Mouse (Mus musculus) lung, embryonic 16.5 days (tissue): ENCODE data around the gene Tcp10a. TPM values are rescaled to one million over a fixed set of nuclear protein-coding genes. Genes with fewer than 3 reads are reported as not detected.
"Not testable (repeated sequence)": the region's sequence is repeated elsewhere in the genome, so short reads cannot be mapped to it uniquely, and the experiment has no call there.

Source experiments
- ATAC-seq: fragments of 200-750 bp; cut with Nextera tagmentation; 2 replicates; pipeline ENCODE4 v1.8.0; 2017; ENCODE audit warnings: low read depth, mild to moderate bottlenecking, moderate library complexity
- H3K27ac ChIP-seq: fragments of 300-500 bp; sonication (generic); 2 replicates; pipeline ENCODE4 v1.5.1; 2014; ENCODE audit warnings: mild to moderate bottlenecking, control low read depth, low read length
- H3K27me3 ChIP-seq: fragments of 300-500 bp; sonication (generic); 2 replicates; pipeline ENCODE4 v1.6.1; 2014; ENCODE audit warnings: low read depth, low read length, mixed read lengths; ENCODE audit not compliant: control insufficient read depth, insufficient read depth
- H3K36me3 ChIP-seq: fragments of 300-500 bp; sonication (generic); 2 replicates; pipeline ENCODE4 v1.6.1; 2014; ENCODE audit warnings: low read length; ENCODE audit not compliant: control insufficient read depth, insufficient read depth
- H3K4me1 ChIP-seq: fragments of 300-500 bp; sonication (generic); replicated peaks from 2 replicates; pipeline ENCODE4 v1.6.1; 2014; ENCODE audit warnings: low read length, mixed read lengths; ENCODE audit not compliant: control insufficient read depth, insufficient read depth
- H3K4me2 ChIP-seq: fragments of 300-500 bp; sonication (generic); 2 replicates; pipeline ENCODE4 v1.6.1; 2014; ENCODE audit warnings: low read depth, low read length, control low read depth
- H3K4me3 ChIP-seq: fragments of 300-500 bp; sonication (generic); 2 replicates; pipeline ENCODE4 v1.5.1; 2014; ENCODE audit warnings: mild to moderate bottlenecking, low read length, control low read depth
- H3K9ac ChIP-seq: fragments of 300-500 bp; sonication (generic); 2 replicates; pipeline ENCODE4 v1.6.1; 2014; ENCODE audit warnings: low read length, control low read depth
- H3K9me3 ChIP-seq: fragments of 300-500 bp; sonication (generic); 2 replicates; pipeline ENCODE4 v1.6.1; 2016; ENCODE audit warnings: low read length; ENCODE audit not compliant: control insufficient read depth
- WGBS: fragments of 180-500 bp; shearing (Covaris S2); extraction: QIAGEN DNeasy Blood & Tissue Kit; methylation state at CpG from one replicate; pipeline ENCODE4 v1.1.7; 2014; 5-methylcytosine and 5-hydroxymethylcytosine counted together
- polyA plus RNA-seq: library from polyadenylated mRNA; unstranded; fragments of >200 nt; fragmentation: Nextera tagmentation; extraction: Ambion mirVana; gene quantifications from 2 replicates; pipeline ENCODE4 v1.2.1, GENCODE M21; 2015

Tcp10a gene
- polyA plus RNA-seq, 1 experiment from 2014 or later, result not detected

DNA sequence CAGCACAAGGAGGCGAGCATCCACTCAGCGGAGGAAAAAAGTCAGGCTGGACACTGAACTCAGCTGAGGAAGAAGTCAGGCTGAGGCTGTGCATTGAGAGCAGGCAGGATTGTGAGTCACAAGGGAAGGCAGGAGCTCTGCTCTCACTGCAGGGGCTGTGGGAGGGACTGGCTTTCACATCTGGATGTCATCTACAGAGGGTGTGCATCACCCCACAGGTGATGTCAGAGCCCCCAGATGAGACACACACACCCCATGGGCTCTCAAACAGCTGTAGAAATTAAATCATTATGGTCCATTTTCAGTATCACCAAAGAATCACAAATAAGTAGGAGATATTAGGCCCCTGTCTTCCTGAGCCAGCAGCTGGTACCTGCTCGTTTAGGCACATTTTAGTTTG lies 60.9 kb downstream of the Tcp10a start, which contains the start of gene Unc93a2:
TSS of gene Unc93a2 (minus strand) at position 101 of the 400 bp plus-strand sequence.
- H3K27ac ChIP-seq, H3K4me3 ChIP-seq, ATAC-seq, H3K36me3 ChIP-seq, H3K27me3 ChIP-seq, H3K9me3 ChIP-seq, H3K4me2 ChIP-seq, H3K4me1 ChIP-seq, H3K9ac ChIP-seq: not testable (repeated sequence)
- WGBS, result 77% methylated on average over 3 of the region's 3 CpGs

GRCm38 (mm10) chr17:7386016-7386415 lies 61.6 kb downstream of the Tcp10a start:
- not testable (repeated sequence) for H3K27me3 ChIP-seq, H3K4me2 ChIP-seq, H3K27ac ChIP-seq, H3K9me3 ChIP-seq, H3K36me3 ChIP-seq, H3K4me3 ChIP-seq, H3K4me1 ChIP-seq, H3K9ac ChIP-seq, ATAC-seq
- WGBS, result 71% methylated on average over 8 of the region's 8 CpGs

DNA sequence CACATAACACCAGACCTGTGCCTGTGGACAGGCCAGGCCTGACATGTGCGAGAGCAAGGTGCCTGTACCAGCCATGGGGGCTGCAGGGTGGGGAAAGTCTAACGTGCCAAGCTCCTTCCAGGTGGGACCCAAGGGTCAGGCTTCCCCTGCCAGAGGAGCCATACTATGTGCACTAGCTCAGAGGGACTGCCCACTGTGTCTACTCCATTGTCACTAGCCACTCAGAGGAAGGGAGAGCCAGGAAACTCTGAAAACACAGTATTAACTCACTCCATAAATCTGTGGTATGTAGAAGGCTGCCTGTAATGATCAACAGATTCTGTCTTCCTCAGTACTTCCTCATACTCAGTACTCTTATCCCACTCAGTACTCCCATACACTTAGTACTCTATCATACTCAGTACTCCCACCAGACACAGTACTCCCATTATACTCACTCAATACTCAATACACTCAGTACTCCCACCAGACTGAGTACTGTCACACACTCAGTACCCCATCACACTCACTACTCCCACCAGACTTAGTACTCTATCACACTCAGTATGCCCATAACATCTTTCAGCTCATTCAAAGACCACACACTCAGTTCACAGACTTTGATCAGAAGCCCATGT lies 64.0 kb downstream of the Tcp10a start:
- not testable (repeated sequence) for ATAC-seq, H3K4me2 ChIP-seq, H3K36me3 ChIP-seq, H3K27me3 ChIP-seq, H3K27ac ChIP-seq, H3K4me1 ChIP-seq, H3K9me3 ChIP-seq, H3K9ac ChIP-seq, H3K4me3 ChIP-seq
- no CpG with 5 or more reads among the region's 2 CpGs for WGBS

DNA sequence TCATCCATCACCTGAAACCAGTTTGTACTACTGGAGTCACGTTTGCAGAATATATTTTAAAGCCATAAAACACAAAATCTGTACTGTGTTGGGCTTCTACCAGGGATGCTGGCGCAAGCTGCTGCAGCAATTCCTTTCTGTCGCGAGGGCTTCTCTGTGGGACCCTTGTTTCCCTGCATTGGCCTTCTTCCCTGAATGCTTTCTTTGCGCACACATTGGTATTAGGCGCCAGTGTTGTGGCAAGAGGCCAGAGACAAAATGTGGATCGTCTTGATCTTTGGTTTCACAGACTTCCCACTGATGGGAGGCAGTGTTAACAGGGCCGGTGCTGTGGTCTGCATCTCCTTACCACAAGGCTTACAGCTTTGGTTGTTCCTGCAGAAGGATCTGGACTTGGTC lies 64.5 kb downstream of the Tcp10a start:
- H3K36me3 ChIP-seq, H3K27me3 ChIP-seq, H3K9me3 ChIP-seq, H3K4me3 ChIP-seq, H3K27ac ChIP-seq, H3K4me1 ChIP-seq, H3K9ac ChIP-seq, H3K4me2 ChIP-seq, ATAC-seq: not testable (repeated sequence)
- WGBS, result 67% methylated on average over 6 of the region's 8 CpGs

GRCm38 (mm10) chr17:7389898-7390297 lies 65.5 kb downstream of the Tcp10a start:
- not testable (repeated sequence) for ATAC-seq, H3K4me1 ChIP-seq, H3K9me3 ChIP-seq, H3K27me3 ChIP-seq, H3K36me3 ChIP-seq, H3K4me3 ChIP-seq, H3K27ac ChIP-seq, H3K4me2 ChIP-seq, H3K9ac ChIP-seq
- 63% methylated on average over 7 of the region's 7 CpGs for WGBS

DNA sequence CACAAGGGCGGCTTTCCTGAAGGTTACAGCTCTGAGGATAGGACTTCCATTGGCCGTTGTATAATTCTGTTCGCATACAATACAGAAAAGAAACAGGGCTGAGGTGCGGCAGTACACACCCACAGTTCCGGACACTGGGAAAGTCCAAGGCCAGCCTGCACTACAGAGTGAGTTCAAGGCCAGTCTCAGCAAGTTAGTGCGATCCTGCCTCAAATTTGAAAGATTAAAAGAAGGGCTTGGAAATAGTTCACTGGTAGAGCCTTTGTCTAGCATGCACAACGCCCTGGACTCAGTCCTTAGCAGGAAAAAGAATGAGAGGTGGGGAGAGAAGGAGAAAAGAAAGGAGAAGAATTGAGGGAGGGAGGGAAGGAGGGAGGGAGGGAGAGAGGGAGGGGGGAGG lies 70.7 kb downstream of the Tcp10a start:
- H3K4me1 ChIP-seq, ATAC-seq, H3K27me3 ChIP-seq, H3K4me3 ChIP-seq, H3K36me3 ChIP-seq, H3K4me2 ChIP-seq, H3K9me3 ChIP-seq, H3K9ac ChIP-seq, H3K27ac ChIP-seq: not testable (repeated sequence)
- 89% methylated on average over 7 of the region's 7 CpGs for WGBS

Other genes starting within 250 kb of the Tcp10a start
- gene Rps6ka2, start 154.5 kb upstream of the Tcp10a start, polyA plus RNA-seq, result 10.5 and 10.6 TPM in 2 replicates
- gene Ttll2, start 28.1 kb downstream of the Tcp10a start, polyA plus RNA-seq, result not detected in 2 replicates
- not detected in 2 replicates for gene Gm49630, start 47.3 kb downstream of the Tcp10a start, polyA plus RNA-seq
- not detected in 2 replicates for gene Unc93a2, start 60.8 kb downstream of the Tcp10a start, polyA plus RNA-seq